Mouse (Mus musculus): ENCODE measurements around the gene Akr1d1.

GRCm38 (mm10) chr6:37506909-37507515 lies 23.0 kb upstream of the Akr1d1 start:
- no peak for TF ChIP-seq CTCF (conservative IDR thresholded peaks at IDR 0.05; ENCODE audit: insufficient read depth, insufficient read length, low read depth, low read length)
- TF ChIP-seq POLR2A (IDR thresholded peaks at IDR 0.05; ENCODE audit: low read depth, low read length) = no peak
